In genomic region chr4:44246285-44246684, GRCm38 (mm10) we compare ENCODE assay signal across 14 mouse cellular contexts. TPM values are rescaled to one million over a fixed set of nuclear protein-coding genes. Genes with fewer than 3 reads are reported as not detected.
"Had no signal": no experiment of that assay in that cellular context is flagged by ENCODE, and none has a peak within 500 bp of the region (broad histone marks: within the 10 kb centered on the region; RNA-seq: fewer than 3 reads in every experiment).

No protein-coding gene starts in this region.

- H3K4me2 ChIP-seq: limb, embryonic 13.5 days had no signal

- H3K36me3 ChIP-seq: limb, embryonic 13.5 days; neural tube, embryonic 15.5 days had no signal

- H3K27ac ChIP-seq: limb, embryonic 13.5 days had no signal

- H3K4me3 ChIP-seq: limb, embryonic 13.5 days; myocyte; neural tube, embryonic 15.5 days had no signal

- H3K27me3 ChIP-seq: neural tube, embryonic 15.5 days had no signal

- H3K9ac ChIP-seq: limb, embryonic 13.5 days; neural tube, embryonic 15.5 days had no signal

- ATAC-seq: intestine, embryonic 16.5 days had no signal

- DNase-seq: kidney, adult 8-10 months; kidney, postnatal 36 days; layer of hippocampus, adult 9-11 months; layer of hippocampus, postnatal 36 days; lung, adult 18-20 months; right cerebral cortex, adult 18-20 months; right cerebral cortex, postnatal 25 days; thymus, adult 18-20 months; thymus, postnatal 14 days had no signal

- H3K9me3 ChIP-seq: limb, embryonic 13.5 days; neural tube, embryonic 15.5 days had no signal

RNA-seq across cellular contexts. Expression of gene Melk, which starts 54.4 kb away (rescaled TPM):
- total RNA-seq: layer of hippocampus, adult 18-20 months had no signal
